In the genomic region with DNA sequence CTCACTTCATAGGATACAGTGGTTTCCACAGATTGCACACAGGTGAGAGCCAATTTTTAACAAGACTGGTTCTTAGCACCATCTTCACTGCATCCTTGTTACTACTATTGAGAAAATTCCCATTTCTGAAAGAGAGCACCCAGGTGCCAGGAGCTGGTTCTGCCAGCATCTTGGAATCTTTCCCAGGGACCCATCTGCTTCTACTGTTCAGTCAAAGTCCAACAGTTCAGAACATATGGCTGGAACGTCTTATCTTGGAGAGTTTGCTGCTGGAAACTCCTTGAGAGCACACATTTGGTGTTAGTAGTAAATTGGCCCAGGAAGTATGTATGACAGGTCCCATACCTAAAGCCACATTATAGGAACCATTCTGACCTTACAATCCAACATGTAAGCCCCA, we compare ENCODE assay signal across 16 mouse cellular contexts.
DNase-seq lines count a peak whose midpoint lies in the region; ATAC-seq and TF ChIP-seq lines count a peak whose summit lies in the region.
"Had no signal": no experiment of that assay in that cellular context is flagged by ENCODE, and none has a peak within 500 bp of the region (broad histone marks: within the 10 kb centered on the region; RNA-seq: fewer than 3 reads in every experiment).

No protein-coding gene starts in this region.

- WGBS in forebrain, embryonic 16.5 days: 57% methylated on average over 1 of the region's 1 CpGs

- DNase-seq in brain, adult 2 months (ENCODE audit: low read depth, low spot score): peak; percentile 79
- peak; percentile 58 for DNase-seq in layer of hippocampus, adult 9-11 months
- peak; percentile 54 for DNase-seq in left cerebral cortex, postnatal 4 days
- no peak for DNase-seq in thymus, adult 18-20 months
- no peak for DNase-seq in kidney, postnatal 10 days
- DNase-seq in gastrocnemius, adult 2 months: no peak
- DNase-seq: cerebellum, postnatal 36 days; heart, postnatal 36 days; kidney, postnatal 25 days; lung, postnatal 14 days had no signal

- no peaks in the 10 kb centered on the region for H3K9me3 ChIP-seq in forebrain, embryonic 16.5 days (ENCODE audit: control insufficient read depth, low read length)
- H3K9me3 ChIP-seq: embryonic facial prominence, embryonic 13.5 days; heart, embryonic 10.5 days; midbrain, embryonic 10.5 days; stomach, embryonic 15.5 days had no signal

- H3K9ac ChIP-seq in forebrain, embryonic 16.5 days (replicated peaks; ENCODE audit: low read depth, low read length): no peak overlapping the region
- H3K9ac ChIP-seq: embryonic facial prominence, embryonic 13.5 days; stomach, embryonic 15.5 days had no signal

- H3K4me3 ChIP-seq in forebrain, embryonic 16.5 days (replicated peaks; ENCODE audit: low read length): no peak overlapping the region
- no peak overlapping the region for H3K4me3 ChIP-seq in gastrocnemius, adult 2 months
- H3K4me3 ChIP-seq: embryonic facial prominence, embryonic 13.5 days; heart, embryonic 10.5 days; midbrain, embryonic 10.5 days; stomach, embryonic 15.5 days had no signal

- intact Hi-C loops in left cerebral cortex, postnatal 4 days (cut with DNase I): no loop called here
- intact Hi-C loops in gastrocnemius, adult 2 months (cut with DNase I): no loop called here

- H3K36me3 ChIP-seq in forebrain, embryonic 16.5 days (ENCODE audit: control insufficient read depth, insufficient read depth): no peaks in the 10 kb centered on the region
- H3K36me3 ChIP-seq: embryonic facial prominence, embryonic 13.5 days; heart, embryonic 10.5 days; midbrain, embryonic 10.5 days; stomach, embryonic 15.5 days had no signal

- no peak for TF ChIP-seq CTCF in gastrocnemius, adult 2 months (IDR thresholded peaks at IDR 0.05)

- no peak overlapping the region for H3K27ac ChIP-seq in forebrain, embryonic 16.5 days (ENCODE audit: low read length)
- no peak overlapping the region for H3K27ac ChIP-seq in gastrocnemius, adult 2 months
- H3K27ac ChIP-seq: embryonic facial prominence, embryonic 13.5 days; heart, embryonic 10.5 days; midbrain, embryonic 10.5 days; stomach, embryonic 15.5 days had no signal

- H3K27me3 ChIP-seq in forebrain, embryonic 16.5 days (replicated peaks; ENCODE audit: control insufficient read depth, insufficient read depth, low read length): no peaks in the 10 kb centered on the region
- H3K27me3 ChIP-seq: embryonic facial prominence, embryonic 13.5 days; stomach, embryonic 15.5 days had no signal

- no peaks in the 10 kb centered on the region for H3K4me1 ChIP-seq in forebrain, embryonic 16.5 days (replicated peaks; ENCODE audit: control insufficient read depth, insufficient read depth, low read length)
- H3K4me1 ChIP-seq: embryonic facial prominence, embryonic 13.5 days; heart, embryonic 10.5 days; midbrain, embryonic 10.5 days; stomach, embryonic 15.5 days had no signal

- H3K4me2 ChIP-seq in forebrain, embryonic 16.5 days (ENCODE audit: low read length): no peak overlapping the region
- H3K4me2 ChIP-seq: embryonic facial prominence, embryonic 13.5 days; stomach, embryonic 15.5 days had no signal

- peak; percentile 75 for ATAC-seq in forebrain, embryonic 16.5 days
- ATAC-seq: CD4-positive, CD25-positive, alpha-beta regulatory T cell, adult 4 months had no signal

Comparison
In these comparisons a context has a peak if more than half of its experiments do, and no peak if none do; other contexts are left out.
1. DNase-seq: peak in brain, adult 2 months (single experiment), layer of hippocampus, adult 9-11 months (single experiment) and left cerebral cortex, postnatal 4 days (single experiment); none in thymus, adult 18-20 months (0 of 2), kidney, postnatal 10 days (single experiment) and gastrocnemius, adult 2 months (single experiment).